Mouse (Mus musculus) liver, postnatal 0 days (tissue): ENCODE data around the gene Exosc10. TPM values are rescaled to one million over a fixed set of nuclear protein-coding genes. Genes with fewer than 3 reads are reported as not detected.

Experiments used
- ATAC-seq: fragments of 200-750 bp; cut with Nextera tagmentation; 2 replicates; pipeline ENCODE4 v1.8.0; 2017; ENCODE audit warnings: mild to moderate bottlenecking, moderate library complexity
- DNase-seq: peaks from one replicate; pipeline ENCODE4 v3.0.0-alpha.2; 2016
- H3K27ac ChIP-seq: fragments of 300-500 bp; sonication (generic); 2 replicates; pipeline ENCODE4 v1.5.1; 2014; ENCODE audit warnings: antibody characterized with exemption, moderate library complexity, mild to moderate bottlenecking, low read depth
- H3K27me3 ChIP-seq: fragments of 300-500 bp; sonication (generic); 2 replicates; pipeline ENCODE4 v1.6.1; 2014; ENCODE audit warnings: low read length, control low read depth, mixed read lengths; ENCODE audit not compliant: insufficient read depth
- H3K36me3 ChIP-seq: fragments of 300-500 bp; sonication (generic); replicated peaks from 2 replicates; pipeline ENCODE4 v1.6.1; 2014; ENCODE audit warnings: mild to moderate bottlenecking, control low read depth, low read length, moderate library complexity, mixed read lengths; ENCODE audit not compliant: insufficient read depth
- H3K4me1 ChIP-seq: fragments of 300-500 bp; sonication (generic); 2 replicates; pipeline ENCODE4 v1.6.1; 2014; ENCODE audit warnings: antibody characterized with exemption, mild to moderate bottlenecking, control low read depth; ENCODE audit not compliant: insufficient read depth
- H3K4me2 ChIP-seq: fragments of 300-500 bp; sonication (generic); 2 replicates; pipeline ENCODE4 v1.6.1; 2014; ENCODE audit warnings: low read depth, mild to moderate bottlenecking, low read length, moderate library complexity, mixed read lengths
- H3K4me3 ChIP-seq: fragments of 300-500 bp; sonication (generic); 2 replicates; pipeline ENCODE4 v1.5.1; 2014; ENCODE audit warnings: low read depth, low read length
- H3K9ac ChIP-seq: fragments of 300-500 bp; sonication (generic); replicated peaks from 2 replicates; pipeline ENCODE4 v1.6.1; 2014; ENCODE audit warnings: mild to moderate bottlenecking, moderate library complexity
- H3K9me3 ChIP-seq: fragments of 300-500 bp; sonication (generic); 2 replicates; pipeline ENCODE4 v1.6.1; 2016; ENCODE audit warnings: mild to moderate bottlenecking, control low read depth, low read length, mixed read lengths
- CTCF ChIP-seq: sonication (generic); IDR thresholded peaks from 2 replicates; pipeline ENCODE4 v1.5.1; 2016; ENCODE audit warnings: antibody characterized with exemption, low read depth
- EP300 ChIP-seq: IDR thresholded peaks from 2 replicates; pipeline ENCODE4 v1.6.1; 2016; ENCODE audit warnings: antibody characterized with exemption, low read depth, mild to moderate bottlenecking
- WGBS: fragments of 180-500 bp; shearing (Covaris S2); extraction: QIAGEN DNeasy Blood & Tissue Kit; methylation state at CpG from one replicate; pipeline ENCODE4 v1.1.7; 2014; ENCODE audit not compliant: insufficient replicate concordance; 5-methylcytosine and 5-hydroxymethylcytosine counted together
- polyA plus RNA-seq: library from polyadenylated mRNA; unstranded; fragments of >200 nt; fragmentation: Nextera tagmentation; extraction: Ambion mirVana; gene quantifications from 2 replicates; pipeline ENCODE4 v1.2.1, GENCODE M21; 2015

Gene Exosc10
- polyA plus RNA-seq, 1 experiment from 2014 or later: 17.5 TPM

GRCm38 (mm10) chr4:148586648-148587047, 28.4 kb downstream of the Exosc10 start:
- H3K4me3 ChIP-seq: no peak overlapping the region
- TF ChIP-seq CTCF: no peak
- no peak for TF ChIP-seq EP300
- no peak overlapping the region for H3K9ac ChIP-seq
- WGBS: 25% methylated on average over 9 of the region's 9 CpGs
- no peak for ATAC-seq
- H3K4me2 ChIP-seq: no peak overlapping the region
- no peaks in the 10 kb centered on the region for H3K27me3 ChIP-seq
- peaks cover 4% of the 10 kb centered on the region; the same call in 1 of the 2 replicates for H3K36me3 ChIP-seq
- H3K4me1 ChIP-seq: peaks cover 10% of the 10 kb centered on the region; the same call in 1 of the 2 replicates
- no peak overlapping the region for H3K27ac ChIP-seq
- no peaks in the 10 kb centered on the region for H3K9me3 ChIP-seq
- DNase-seq: no peak

- H3K4me3 ChIP-seq: no peak overlapping the region
- H3K36me3 ChIP-seq: peaks cover under 1% of the 10 kb centered on the region; the same call in 1 of the 2 replicates
- ATAC-seq (no peak), DNase-seq (no peak)
- H3K27me3 ChIP-seq: no peaks in the 10 kb centered on the region
- peaks cover 14% of the 10 kb centered on the region for H3K4me1 ChIP-seq
- TF ChIP-seq CTCF (no peak), EP300 (no peak)
- H3K9ac ChIP-seq: no peak overlapping the region
- H3K4me2 ChIP-seq: no peak overlapping the region
- H3K9me3 ChIP-seq: no peaks in the 10 kb centered on the region
- no peak overlapping the region for H3K27ac ChIP-seq
- 61% methylated on average over 9 of the region's 9 CpGs for WGBS
Observed at GRCm38 (mm10) chr4:148588793-148589192, 30.6 kb downstream of the Exosc10 start.

GRCm38 (mm10) chr4:148589565-148589964, 31.3 kb downstream of the Exosc10 start:
- TF ChIP-seq EP300 (no peak), CTCF (no peak)
- Histone ChIP-seq H3K4me1 (peaks cover 14% of the 10 kb centered on the region), H3K9me3 (no peaks in the 10 kb centered on the region), H3K4me3 (no peak overlapping the region), H3K27ac (no peak overlapping the region), H3K27me3 (no peaks in the 10 kb centered on the region), H3K9ac (no peak overlapping the region), H3K4me2 (no peak overlapping the region), H3K36me3 (peaks cover 6% of the 10 kb centered on the region; the same call in 1 of the 2 replicates)
- no peak for DNase-seq
- no peak for ATAC-seq
- 72% methylated on average over 6 of the region's 8 CpGs for WGBS

GRCm38 (mm10) chr4:148590421-148591170, 32.4 kb downstream of the Exosc10 start:
- H3K27ac ChIP-seq: no peak overlapping the region

GRCm38 (mm10) chr4:148591171-148591630, 33.0 kb downstream of the Exosc10 start, which contains the start of gene Srm:
Gene Srm, plus strand, starts transcription at chr4:148591503.
- peak within 1 kb of the TSS; percentile 75 for H3K27ac ChIP-seq
- H3K9ac ChIP-seq: peak within 1 kb of the TSS; percentile 81
- peak within 1 kb of the TSS; percentile 92 for H3K4me3 ChIP-seq
- WGBS: under 1% methylated on average over 40 of the region's 50 CpGs
- peaks cover 17% of the 10 kb centered on the region for H3K36me3 ChIP-seq
- peak; percentile 99 for ATAC-seq
- 0 out of 2 replicates have a peak, but pooled peaks have one; percentile 24 for TF ChIP-seq EP300
- no peak for TF ChIP-seq CTCF
- peak within 1 kb of the TSS; percentile 98 for H3K4me2 ChIP-seq
- DNase-seq: peak; percentile 97
- no peaks in the 10 kb centered on the region for H3K27me3 ChIP-seq
- H3K9me3 ChIP-seq: no peaks in the 10 kb centered on the region
- peaks cover 14% of the 10 kb centered on the region for H3K4me1 ChIP-seq

More at GRCm38 (mm10) chr4:148590421-148591170, 32.4 kb downstream of the Exosc10 start:
- peak overlapping the region; percentile 92 for H3K4me3 ChIP-seq
- TF ChIP-seq CTCF: no peak
- TF ChIP-seq EP300: no peak
- no peaks in the 10 kb centered on the region for H3K27me3 ChIP-seq
- ATAC-seq: no peak
- H3K36me3 ChIP-seq: peaks cover 12% of the 10 kb centered on the region
- DNase-seq: no peak
- peak overlapping the region; percentile 81 for H3K9ac ChIP-seq
- H3K9me3 ChIP-seq: no peaks in the 10 kb centered on the region
- 5% methylated on average over 18 of the region's 18 CpGs for WGBS
- peak overlapping the region; percentile 98 for H3K4me2 ChIP-seq
- H3K4me1 ChIP-seq: peaks cover 14% of the 10 kb centered on the region

GRCm38 (mm10) chr4:148591637-148592380, 33.6 kb downstream of the Exosc10 start:
- no peaks in the 10 kb centered on the region for H3K27me3 ChIP-seq
- no peak for DNase-seq
- 4% methylated on average over 37 of the region's 53 CpGs for WGBS
- H3K9ac ChIP-seq: peak overlapping the region; percentile 81
- H3K4me3 ChIP-seq: peak overlapping the region; percentile 92
- no peaks in the 10 kb centered on the region for H3K9me3 ChIP-seq
- peaks cover 14% of the 10 kb centered on the region for H3K4me1 ChIP-seq
- peak; percentile 48 for ATAC-seq
- H3K4me2 ChIP-seq: peak overlapping the region; percentile 98
- H3K36me3 ChIP-seq: peaks cover 23% of the 10 kb centered on the region
- peak overlapping the region; percentile 75 for H3K27ac ChIP-seq
- TF ChIP-seq CTCF (no peak), EP300 (no peak)
